Mouse (Mus musculus) thymus, adult 2 months (tissue): ENCODE results near the gene Tmem125. TPM values are rescaled to one million over a fixed set of nuclear protein-coding genes. Genes with fewer than 3 reads are reported as not detected.

Experiments
- DNase-seq: peaks from one replicate; pipeline ENCODE4 v3.0.0; 2021
- H3K27ac ChIP-seq: fragments of 200-500 bp; 2 replicates; pipeline ENCODE4 v1.5.1; 2012; ENCODE audit warnings: low read length, control low read depth; ENCODE audit not compliant: control insufficient read depth, insufficient read depth
- H3K27me3 ChIP-seq: fragments of 200-500 bp; 2 replicates; pipeline ENCODE4 v1.6.1; 2012; ENCODE audit warnings: mild to moderate bottlenecking, low read length, moderate library complexity, mixed read lengths; ENCODE audit not compliant: control insufficient read depth, insufficient read depth
- H3K36me3 ChIP-seq: fragments of 200-500 bp; 2 replicates; pipeline ENCODE4 v1.6.1; 2012; ENCODE audit warnings: mild to moderate bottlenecking, low read length, moderate library complexity; ENCODE audit not compliant: control insufficient read depth, insufficient read depth
- H3K4me1 ChIP-seq: fragments of 200-500 bp; replicated peaks from 2 replicates; pipeline ENCODE4 v1.6.1; 2012; ENCODE audit warnings: low read length; ENCODE audit not compliant: control insufficient read depth, insufficient read depth
- H3K4me3 ChIP-seq: fragments of 200-500 bp; 2 replicates; pipeline ENCODE4 v1.5.1; 2012; ENCODE audit warnings: mild to moderate bottlenecking, low read length, control low read depth, moderate library complexity; ENCODE audit not compliant: control insufficient read depth, insufficient read depth
- CTCF ChIP-seq: fragments of 200-500 bp; IDR thresholded peaks from 2 replicates; pipeline ENCODE4 v1.5.1; 2012; ENCODE audit warnings: mild to moderate bottlenecking, control low read depth, low read length, moderate library complexity, borderline replicate concordance; ENCODE audit not compliant: control insufficient read depth, poor library complexity, insufficient read depth; ENCODE audit errors: extremely low read depth
- POLR2A ChIP-seq: fragments of 200-500 bp; IDR thresholded peaks from 2 replicates; pipeline ENCODE4 v1.6.1; 2012; ENCODE audit warnings: mild to moderate bottlenecking, low read length, control low read depth, moderate library complexity; ENCODE audit not compliant: control insufficient read depth, poor library complexity, insufficient read depth; ENCODE audit errors: extremely low read depth
- WGBS: fragments of 180-500 bp; shearing (Covaris S2); methylation state at CpG from one replicate; pipeline ENCODE4 v1.1.7; 2018; 5-methylcytosine and 5-hydroxymethylcytosine counted together
- polyA plus RNA-seq: library from polyadenylated mRNA; depleted of rRNA; stranded (reverse); fragments of >200 nt; gene quantifications from 2 replicates; pipeline ENCODE4 v1.2.3, GENCODE M21; 2012

Tmem125 gene
- polyA plus RNA-seq, 1 experiment, result 1.7 TPM

DNA sequence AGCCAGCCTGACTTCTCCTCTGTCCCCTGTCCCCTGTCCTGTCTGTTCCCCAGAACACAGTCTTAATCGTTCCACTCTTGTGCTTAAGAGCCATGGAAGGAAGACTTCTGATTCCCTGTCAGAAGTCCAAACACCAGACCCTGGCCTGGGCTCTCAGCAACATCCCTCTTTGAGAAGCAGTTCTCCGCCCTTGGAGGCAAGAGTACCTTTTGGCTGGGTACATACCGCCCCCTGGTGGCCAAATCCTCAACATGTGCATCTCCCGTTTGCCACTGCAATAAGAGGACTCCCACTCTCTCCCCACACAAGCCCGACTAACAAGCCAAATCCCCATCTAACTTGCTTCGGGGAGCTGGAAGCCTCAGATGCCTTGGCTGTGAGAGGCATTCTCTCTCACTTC lies 32.3 kb upstream of the Tmem125 start:
- no peak overlapping the region for H3K27ac ChIP-seq
- H3K4me1 ChIP-seq, result no peaks in the 10 kb centered on the region
- H3K4me3 ChIP-seq, result no peak overlapping the region
- peak; percentile 70 for DNase-seq
- TF ChIP-seq CTCF, result peak; percentile 77; the same call in 1 of the 2 replicates
- TF ChIP-seq POLR2A, result no peak
- WGBS, result 11% methylated on average over 6 of the region's 6 CpGs
- H3K27me3 ChIP-seq, result no peaks in the 10 kb centered on the region
- no peaks in the 10 kb centered on the region for H3K36me3 ChIP-seq

DNA sequence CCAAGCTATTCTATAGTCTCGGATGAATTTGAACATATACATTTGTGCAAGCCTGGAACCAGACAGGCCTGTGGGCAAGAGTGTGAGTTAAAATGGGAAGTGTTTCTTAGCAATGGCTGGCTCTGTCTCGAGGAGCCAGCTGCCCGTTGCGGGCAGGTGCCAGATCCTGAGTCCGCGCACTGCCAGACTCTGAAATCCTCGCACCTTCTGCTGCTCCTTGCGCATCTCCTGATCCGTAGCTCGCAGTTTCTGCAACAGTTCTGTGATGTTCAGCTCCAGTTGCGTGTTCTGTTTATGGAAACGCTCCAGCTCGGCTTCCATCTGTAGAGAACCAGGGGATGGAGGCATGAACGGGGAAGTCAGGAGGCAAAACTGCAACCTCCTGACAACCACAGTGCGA lies 27.6 kb upstream of the Tmem125 start:
- Histone ChIP-seq H3K36me3 (no peaks in the 10 kb centered on the region), H3K27ac (no peak overlapping the region), H3K27me3 (no peaks in the 10 kb centered on the region), H3K4me3 (no peak overlapping the region), H3K4me1 (no peaks in the 10 kb centered on the region)
- no peak for DNase-seq
- 61% methylated on average over 15 of the region's 15 CpGs for WGBS
- no peak for TF ChIP-seq POLR2A

DNA sequence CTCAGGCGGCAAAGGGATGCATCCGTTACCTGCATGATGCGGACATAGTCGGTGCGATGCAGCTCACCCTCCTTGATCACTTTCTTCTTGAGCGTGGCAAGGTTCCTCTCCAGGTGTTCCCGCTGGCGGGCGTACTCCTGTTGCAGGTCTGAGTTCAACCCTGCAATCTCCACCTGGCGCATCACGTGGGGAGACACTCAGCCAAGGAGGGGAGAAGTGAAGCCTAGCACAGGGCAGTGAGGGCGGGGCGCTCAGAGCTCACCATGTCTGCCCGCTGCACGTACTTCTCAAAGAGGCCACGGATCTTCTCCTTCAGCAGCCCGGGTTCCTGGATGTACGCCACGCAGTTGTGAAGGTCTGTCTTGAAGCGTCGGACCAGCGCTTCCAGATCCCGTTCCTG lies 25.5 kb upstream of the Tmem125 start:
- 85% methylated on average over 23 of the region's 23 CpGs for WGBS
- H3K27ac ChIP-seq, result no peak overlapping the region
- no peaks in the 10 kb centered on the region for H3K27me3 ChIP-seq

DNA sequence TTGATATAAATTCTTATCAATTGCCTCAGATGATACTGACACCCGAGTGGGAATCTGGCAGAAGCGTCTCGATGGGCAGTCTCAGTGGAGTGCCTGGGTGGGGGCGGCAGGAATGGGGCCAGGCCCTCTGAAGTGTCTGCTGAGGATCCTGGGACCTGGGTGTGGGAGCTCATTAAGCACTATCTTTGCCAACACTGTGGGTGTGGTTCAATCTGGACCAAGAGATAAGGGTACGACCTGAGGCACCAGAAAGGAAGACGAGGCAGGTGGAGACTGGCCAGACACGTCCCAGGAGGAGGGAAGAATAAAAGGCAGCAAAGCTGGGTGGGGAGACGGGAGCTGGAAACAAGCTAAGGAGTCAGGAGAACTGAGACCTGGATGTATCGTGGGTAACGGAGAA lies 24.9 kb upstream of the Tmem125 start:
- Histone ChIP-seq H3K27ac (no peak overlapping the region), H3K36me3 (no peaks in the 10 kb centered on the region), H3K4me3 (no peak overlapping the region), H3K4me1 (no peaks in the 10 kb centered on the region), H3K27me3 (no peaks in the 10 kb centered on the region)
- DNase-seq, result no peak
- 81% methylated on average over 10 of the region's 10 CpGs for WGBS
- TF ChIP-seq CTCF (no peak), POLR2A (no peak)

More for the DNA sequence above, 25.5 kb upstream of the Tmem125 start:
- no peak for DNase-seq
- no peaks in the 10 kb centered on the region for H3K36me3 ChIP-seq
- no peak for TF ChIP-seq CTCF
- TF ChIP-seq POLR2A, result no peak
- H3K4me1 ChIP-seq, result no peaks in the 10 kb centered on the region
- H3K4me3 ChIP-seq, result no peak overlapping the region

DNA sequence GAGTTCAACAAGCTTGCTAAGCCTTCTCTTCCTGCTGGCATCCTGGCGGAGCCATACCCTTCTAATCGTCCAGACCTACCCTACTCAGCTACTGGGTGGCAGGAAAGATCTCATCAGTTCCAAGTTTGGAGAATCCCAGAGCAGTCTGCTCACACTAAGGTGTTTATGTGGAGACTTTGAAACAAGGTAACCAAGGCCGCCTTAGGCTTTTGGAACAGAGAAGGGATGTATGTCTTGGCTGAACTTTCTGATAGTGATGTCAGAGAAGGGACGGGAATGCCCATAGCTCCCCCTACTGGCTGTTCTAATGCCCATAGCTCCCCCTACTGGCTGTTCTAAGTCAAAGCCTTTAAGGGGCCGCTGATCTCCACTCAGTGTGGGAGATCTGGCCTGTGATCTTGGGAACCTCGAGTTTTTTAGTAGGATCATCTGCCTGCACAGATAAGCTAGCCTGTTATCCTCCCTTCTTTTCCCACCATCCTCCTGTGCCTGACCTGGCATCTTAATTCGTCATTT lies 22.4 kb upstream of the Tmem125 start:
- Histone ChIP-seq H3K27ac (no peak overlapping the region), H3K4me1 (no peaks in the 10 kb centered on the region), H3K36me3 (no peaks in the 10 kb centered on the region), H3K27me3 (no peaks in the 10 kb centered on the region), H3K4me3 (no peak overlapping the region)
- DNase-seq, result peak; percentile 57
- WGBS, result 41% methylated on average over 7 of the region's 7 CpGs
- TF ChIP-seq CTCF, result no peak
- TF ChIP-seq POLR2A, result no peak

DNA sequence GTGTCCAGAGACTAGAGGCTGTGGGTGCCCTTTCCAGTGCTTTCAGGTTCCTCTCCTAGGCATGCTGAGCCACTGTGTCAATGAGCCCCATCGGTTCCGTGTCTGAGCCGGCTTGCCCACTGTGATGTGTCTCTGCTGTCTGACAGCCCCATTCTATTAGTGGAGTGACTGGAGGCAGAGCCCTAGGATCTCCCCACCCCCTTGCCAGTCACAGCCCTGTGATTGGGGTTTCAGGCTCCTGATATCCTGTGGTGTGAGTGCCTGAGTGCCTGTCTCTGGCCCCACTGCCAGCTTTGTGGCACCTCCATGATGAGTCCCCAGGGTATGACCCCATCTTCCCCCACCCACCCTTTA lies 21.1 kb upstream of the Tmem125 start:
- Histone ChIP-seq H3K4me1 (no peaks in the 10 kb centered on the region), H3K27me3 (no peaks in the 10 kb centered on the region), H3K36me3 (no peaks in the 10 kb centered on the region), H3K27ac (no peak overlapping the region), H3K4me3 (no peak overlapping the region)
- WGBS, result 98% methylated on average over 3 of the region's 3 CpGs
- TF ChIP-seq CTCF, result no peak
- TF ChIP-seq POLR2A, result no peak
- no peak for DNase-seq
